Mouse (Mus musculus): ENCODE results near the gene Gm8926.
"Not testable (repeated sequence)": the region's sequence is repeated elsewhere in the genome, so short reads cannot be mapped to it uniquely, and the experiment has no call there.

The Gm8926 gene

DNA sequence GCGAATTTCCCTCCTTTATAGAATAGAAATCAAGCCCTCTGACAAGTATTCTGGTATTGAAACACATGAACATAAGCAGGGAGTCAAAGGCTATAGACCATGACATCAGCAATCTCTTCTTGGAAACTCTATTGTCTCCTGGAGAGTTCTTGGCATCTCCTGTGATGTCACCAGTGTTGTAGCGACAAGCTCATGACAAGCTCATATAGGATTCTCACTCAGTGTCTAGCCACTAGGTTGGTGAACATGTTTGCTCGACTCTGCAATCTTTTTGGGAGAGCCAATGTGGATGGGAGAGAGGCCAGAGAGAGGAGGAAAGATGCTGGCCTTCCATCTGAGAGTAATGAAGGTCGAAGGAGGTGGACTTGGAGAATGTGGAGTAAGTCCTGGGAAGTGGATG, at the start of gene Gm8926:
Gene Gm8926 (plus strand): TSS at position 301 of the 400 bp plus-strand sequence.
- not testable (repeated sequence) for DNase-seq

Data from kidney, adult 9 months (tissue).